Mouse (Mus musculus): ENCODE results near the gene Gm20906.
"Not testable (repeated sequence)": the region's sequence is repeated elsewhere in the genome, so short reads cannot be mapped to it uniquely, and the experiment has no call there.

The Gm20906 gene

GRCm38 (mm10) chrY:87550666-87551065 is at the start of gene Gm20906:
TSS of gene Gm20906 (plus strand) at chrY:87550966.
- not testable (repeated sequence) for DNase-seq (ENCODE audit: low read depth, low spot score); H3K36me3 ChIP-seq (ENCODE audit: control insufficient read depth, insufficient read depth, low read length, poor library complexity, severe bottlenecking); H3K27me3 ChIP-seq (ENCODE audit: control insufficient read depth, insufficient read depth, low read length, poor library complexity, severe bottlenecking)
